Mouse (Mus musculus) urinary bladder, adult 18-20 months (tissue): ENCODE measurements at regions not wholly inside any gene's neighbourhood (a gene's known extent, or its start where the extent isn't known, plus 50 kb on each side); places are given as distances from the start of the nearest gene placed in this dataset.

Experiments
- DNase-seq, 2 experiments: peaks; one replicate each; pipeline ENCODE4 v3.0.0; 2022; ENCODE audit warnings: low spot score in 2 of 2, mixed read lengths in 2 of 2

DNA sequence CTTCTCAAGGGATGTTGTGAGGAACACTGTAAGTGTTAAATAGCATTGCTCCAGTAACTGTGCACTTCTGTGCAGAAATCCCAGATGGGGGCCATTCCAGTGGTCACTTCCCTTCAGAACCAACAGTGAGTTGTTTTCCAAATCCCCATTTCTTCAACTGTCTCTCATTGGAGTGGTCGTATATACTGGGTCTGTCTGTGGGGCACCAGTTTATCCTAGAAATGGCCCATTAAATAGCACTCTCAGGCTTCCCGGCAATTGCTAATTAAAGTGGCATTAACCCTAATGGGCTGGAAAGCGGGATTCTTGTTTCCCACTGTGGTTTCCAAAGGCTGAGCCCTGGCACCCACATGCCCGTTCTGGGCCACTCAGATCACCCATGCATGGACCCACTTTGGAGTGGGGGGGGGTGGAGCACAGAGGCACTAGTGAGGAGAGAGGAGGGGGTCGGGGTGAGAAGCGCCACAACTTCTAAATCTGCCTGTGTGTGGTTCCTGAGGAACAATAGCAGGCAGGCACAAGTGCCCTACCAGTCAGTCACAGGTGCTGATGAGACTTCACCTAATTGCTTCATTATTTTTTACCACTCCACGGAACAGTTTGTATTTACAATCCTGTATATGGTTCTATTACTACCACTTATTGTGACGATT, 78.1 kb downstream of the Fam204a start:
- DNase-seq, result no peak

DNA sequence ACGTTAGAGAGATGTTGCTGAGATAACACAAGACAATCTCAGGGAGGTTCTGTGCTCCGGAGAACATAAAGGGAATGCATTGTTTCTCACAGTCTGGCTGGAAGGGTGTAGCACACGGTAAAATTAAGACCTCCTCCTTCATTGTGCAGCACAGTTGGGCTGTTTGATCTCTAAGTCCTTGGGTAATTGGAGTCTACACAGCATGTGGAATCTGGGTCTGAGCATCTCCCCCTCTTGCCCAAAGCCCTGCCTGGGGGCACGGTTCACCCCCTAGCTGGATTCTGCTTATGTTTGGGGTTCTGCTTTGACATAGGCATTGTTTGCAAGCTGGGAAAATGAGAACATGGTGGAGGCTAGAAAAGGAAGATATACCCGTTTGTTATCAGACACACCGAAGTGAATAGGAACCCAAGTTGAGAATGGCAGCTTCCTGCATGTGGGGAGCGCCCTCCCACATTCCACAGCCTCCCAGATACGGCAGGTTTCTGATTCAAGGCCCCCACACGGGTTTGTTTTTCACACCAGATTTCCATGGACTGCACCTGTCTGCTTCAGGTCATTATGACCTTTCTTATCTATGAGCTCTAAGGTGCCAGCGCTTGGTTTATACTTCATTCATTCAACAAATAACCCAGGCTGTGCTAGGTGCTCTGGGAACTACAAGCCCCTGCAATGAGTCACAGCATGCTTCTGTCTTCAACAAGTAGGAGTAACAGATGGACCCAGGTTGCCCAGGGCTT, 79.9 kb downstream of the Fam204a start:
- no peak for DNase-seq

DNA sequence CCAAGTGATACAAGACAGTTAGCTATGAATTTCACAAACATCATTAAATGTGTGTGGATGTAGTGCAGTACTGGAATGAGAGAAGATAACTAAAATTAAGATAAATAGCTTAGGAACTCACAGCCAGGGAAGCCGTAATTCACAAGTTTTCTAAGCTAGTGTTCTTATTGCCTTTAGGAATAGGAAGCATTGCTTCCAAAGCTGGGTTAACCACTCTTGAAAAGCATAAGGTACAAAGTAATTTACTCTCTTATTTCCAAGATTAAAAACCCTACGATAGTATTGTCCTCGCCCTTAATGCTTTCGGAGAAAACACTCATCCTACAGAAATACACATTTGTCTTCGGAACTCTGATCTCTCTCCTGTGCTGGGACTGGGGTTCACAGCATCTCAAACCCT, 81.3 kb downstream of the Fam204a start:
- no peak for DNase-seq

DNA sequence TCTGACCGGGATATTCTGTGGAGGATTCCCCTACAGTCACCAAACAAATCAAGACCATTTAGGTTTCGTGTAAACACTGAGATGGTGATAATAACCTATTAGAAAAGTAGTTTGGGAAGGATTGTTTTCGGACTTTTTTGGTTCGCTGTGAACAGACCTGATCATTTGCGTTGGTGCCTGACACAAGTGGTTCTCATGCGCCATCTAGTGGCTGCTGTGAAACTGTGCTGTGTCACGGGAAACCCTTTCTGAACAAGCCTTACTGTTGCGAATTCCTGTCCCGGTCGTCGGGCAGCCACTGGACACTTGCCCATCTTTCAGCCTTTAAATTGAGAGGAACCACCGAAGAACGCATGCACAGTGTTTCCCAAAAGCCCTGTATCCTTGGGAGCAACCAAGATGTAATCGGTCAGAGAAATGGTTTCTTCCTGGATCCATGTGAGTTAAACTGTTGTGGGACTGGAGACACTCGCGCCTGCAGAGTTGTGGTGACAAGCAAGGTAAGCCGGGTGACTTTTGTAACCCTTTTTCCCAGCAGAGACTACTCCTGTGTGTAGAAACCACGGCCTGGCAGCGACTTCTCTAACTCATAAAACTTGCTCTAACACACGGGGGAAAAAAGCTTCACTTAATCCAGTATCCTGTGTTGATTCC, 82.0 kb downstream of the Fam204a start:
- peak; percentile 55 to 71 for DNase-seq

DNA sequence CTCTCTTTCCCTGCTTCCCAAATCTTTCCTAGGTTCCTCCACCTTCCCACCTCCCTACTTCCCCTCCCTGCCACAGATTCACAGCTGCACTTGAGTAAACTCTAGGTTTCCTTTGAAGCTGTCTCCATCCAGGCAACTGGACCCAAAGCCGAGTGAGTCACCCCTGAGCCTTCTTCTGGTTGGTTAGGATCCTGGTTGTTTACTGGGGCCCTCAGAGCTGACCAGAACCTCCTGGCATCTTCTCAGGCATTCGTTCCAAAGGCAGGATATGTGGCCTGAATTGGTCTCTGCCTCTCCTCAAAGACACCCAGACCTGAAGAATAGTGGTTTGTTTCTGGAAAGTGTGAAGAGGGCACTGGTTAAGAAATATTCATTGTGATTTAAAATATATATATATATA, 87.6 kb downstream of the Fam204a start:
- DNase-seq, result peak in 1 of 2 experiments; percentile 48

DNA sequence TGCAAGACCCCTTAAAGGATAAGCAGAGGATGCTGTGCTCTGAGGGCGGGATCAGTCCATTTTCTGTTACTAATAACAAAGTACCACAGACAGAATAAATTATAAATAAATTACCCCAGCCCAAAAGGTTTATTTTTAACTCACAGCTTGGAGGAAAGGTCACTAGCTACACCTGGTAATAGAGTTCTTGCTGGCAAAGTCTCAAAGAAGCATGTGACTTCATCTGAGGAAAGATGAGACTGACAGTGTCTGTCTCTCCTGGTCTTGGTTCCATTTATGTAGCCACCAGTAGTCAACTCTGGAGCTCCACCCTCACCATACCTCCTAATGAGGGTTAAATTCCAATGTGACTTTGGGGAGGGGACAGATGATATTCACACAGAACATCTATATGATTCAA, 90.0 kb downstream of the Fam204a start:
- no peak for DNase-seq

DNA sequence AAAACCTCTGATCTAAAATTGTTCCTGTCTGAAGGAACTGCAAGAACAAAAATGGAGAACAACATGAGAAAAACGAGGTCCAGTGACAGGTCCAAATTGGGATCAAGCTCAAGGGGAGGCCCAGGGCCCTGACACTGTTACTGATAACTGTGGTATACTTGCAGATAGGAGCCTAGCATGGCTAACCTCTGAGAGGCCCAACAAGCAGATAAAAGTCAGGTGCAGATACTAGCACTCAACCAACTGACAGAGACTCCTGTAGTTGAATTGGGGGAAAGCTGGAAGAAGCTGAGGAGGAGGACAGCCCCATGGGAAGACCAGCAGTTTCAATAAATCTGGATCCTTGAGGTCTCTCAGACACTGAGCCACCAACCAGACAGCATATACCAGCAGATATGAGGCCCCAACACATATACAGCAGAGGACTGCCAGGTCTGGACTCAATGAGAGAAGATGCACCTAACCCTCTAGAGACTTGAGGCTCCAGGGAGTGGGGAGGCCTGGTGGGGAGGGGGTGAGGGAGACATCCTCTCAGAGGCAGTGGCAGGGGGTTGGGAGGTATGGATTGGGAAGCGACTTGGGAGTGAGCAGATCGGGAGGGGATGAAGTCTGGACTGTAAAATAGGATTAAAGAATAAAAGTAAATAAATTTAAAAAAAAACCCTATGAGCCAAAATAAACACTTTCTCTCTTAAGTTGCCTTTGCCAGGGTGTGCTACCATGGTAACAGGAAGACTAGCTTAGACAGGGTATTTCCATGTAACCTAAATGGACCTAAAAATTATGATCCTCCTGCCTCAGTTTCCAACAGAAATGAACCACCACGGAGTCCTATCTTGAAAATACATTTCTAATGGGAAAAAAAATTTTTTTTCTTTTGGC, 91.8 kb downstream of the Fam204a start:
- DNase-seq, result no peak

DNA sequence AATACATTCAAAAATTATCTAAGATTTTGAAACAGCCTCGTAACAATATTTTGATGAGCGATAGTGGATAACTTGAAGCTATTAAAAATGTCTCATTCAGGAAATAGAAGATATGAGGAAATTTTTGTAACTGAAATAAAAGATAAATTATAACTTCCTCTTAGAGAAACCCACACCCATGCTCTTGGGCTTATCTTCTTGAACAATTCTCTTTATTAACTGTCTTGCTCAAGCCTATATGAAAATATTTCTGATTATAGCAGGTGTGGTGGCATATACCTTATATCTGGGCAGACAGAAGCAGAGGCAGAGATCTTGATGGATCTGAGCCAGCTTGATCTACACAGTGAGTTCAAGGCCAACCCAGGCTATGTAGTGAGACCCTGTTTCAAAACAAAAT, 96.9 kb downstream of the Fam204a start:
- no peak for DNase-seq

DNA sequence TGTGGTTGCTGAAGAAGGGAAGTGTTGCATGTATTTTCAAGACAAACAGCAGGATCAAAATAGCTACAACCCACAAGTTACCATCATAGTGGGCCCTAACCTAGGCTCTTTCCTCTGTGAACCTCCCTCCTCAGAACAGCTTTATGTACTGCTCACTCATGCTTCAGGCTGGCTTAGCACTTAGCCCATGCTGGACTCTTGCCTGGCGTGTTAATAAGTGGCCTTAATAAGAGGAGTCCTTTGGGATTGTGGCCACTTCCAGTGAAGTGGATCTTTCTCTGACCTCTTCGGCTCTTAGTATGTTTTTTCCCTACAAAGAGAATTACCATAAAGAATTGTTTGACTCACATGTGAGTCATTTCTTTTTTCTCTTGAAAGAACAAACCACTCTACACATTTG, 101.9 kb downstream of the Fam204a start:
- DNase-seq, result no peak

DNA sequence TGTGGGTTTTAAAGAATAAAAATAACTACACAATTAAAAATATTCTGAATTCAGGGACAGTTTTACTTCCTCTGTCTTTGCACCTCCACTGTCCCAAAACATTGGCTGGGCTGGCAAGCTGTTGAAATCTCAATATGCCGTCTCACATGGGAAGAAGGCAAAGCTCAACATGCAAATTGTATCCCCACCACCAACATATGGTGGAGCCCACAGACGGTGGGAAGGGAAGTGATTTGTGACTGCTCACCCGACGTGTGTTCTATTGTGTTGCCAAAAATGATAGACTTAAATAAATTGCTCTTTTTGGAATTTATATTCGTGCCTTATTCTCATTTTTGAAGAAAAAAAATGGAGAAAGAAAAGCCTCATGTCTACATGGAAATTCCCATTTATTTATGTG, 105.6 kb downstream of the Fam204a start:
- no peak for DNase-seq

DNA sequence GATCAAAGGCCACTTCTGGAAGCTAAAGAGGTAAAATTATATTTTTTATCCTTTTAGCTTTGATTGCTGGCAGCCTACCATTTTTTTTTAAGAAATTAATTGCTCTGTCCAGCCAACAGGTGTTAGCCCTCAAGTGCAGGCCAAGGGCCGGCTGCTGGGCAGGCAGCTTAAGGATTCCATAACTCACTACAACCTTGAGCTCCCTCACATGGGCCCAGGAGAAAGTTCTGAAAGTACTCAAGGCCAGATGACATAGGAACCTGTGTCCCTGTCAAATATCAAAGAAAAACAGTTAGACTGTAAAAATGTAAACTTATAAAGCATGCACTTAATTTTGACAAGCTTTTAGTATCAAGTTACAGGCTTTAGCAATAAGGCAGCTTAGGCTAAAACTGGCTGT, 107.5 kb downstream of the Fam204a start:
- DNase-seq, result no peak

DNA sequence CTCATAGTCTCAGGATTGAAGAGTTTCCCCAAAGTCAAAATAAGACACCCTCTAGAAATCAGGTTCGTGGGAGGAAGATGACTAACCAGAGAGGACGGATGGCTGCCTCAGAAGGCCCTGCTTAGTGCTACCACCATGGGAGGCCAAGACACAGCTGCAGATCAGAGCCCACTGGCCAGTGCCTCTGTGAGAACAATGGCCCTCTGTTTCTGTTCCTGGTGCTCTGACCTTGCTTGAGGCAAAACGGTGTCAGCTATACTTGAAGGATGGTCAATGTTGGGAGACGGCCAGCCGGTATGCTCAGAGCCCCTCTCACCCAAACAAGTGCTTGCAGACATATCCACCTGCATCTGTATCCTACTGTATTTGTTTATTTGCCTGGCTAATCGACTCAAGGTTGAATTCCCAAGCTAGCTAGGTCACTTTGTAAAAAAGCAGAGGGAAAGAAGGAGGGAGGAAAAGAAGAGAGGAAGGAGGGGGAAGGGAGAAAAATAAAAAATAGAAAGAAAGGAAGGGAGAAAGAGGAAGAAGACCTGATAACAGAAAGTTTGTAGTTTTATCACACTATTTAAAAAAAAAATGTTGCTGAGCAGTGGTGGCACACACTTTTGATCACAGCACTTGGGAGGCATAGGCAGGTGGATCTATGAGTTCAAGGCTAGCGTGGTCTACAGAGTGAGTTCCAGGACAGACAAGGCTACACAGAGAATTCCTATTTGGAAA, 112.7 kb downstream of the Fam204a start:
- DNase-seq, result no peak

DNA sequence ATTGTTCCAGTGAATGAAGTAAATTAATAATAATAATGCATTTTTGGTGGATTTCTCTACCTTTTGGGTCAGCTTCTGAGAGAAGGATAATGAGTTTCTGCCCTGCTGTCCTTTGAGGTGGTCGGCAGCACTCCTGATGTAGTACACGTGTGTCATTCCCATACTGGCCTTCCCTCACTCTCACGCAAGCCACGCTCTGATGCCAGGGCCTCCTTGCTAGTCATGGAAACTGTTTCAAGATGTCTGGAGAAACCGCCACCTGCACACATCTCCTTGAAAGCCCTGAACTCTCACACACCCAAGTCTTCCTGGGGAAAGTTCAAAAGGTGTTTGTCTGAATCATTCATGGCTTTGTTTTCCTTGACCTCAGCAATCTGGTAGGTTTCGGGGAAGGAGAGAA, 116.2 kb downstream of the Fam204a start:
- no peak for DNase-seq

DNA sequence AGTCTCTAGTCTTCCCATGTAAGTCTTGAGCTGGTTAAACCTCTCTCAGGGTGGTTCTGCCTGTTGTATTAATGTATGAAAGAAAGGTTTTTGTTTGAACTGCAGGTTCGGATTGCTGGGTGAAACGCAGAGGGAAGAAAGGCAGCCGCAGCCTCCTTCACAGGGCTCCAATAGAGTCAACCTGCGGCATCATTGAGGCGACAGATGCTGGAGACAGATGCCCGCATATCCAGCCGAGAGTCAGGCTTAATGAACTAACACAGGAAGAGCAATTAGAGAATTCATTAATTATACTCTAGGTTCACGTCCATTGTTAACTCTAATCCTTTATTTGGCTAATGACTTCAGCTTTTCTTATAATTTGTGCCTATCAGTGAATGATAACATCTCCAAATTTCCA, 117.0 kb downstream of the Fam204a start:
- no peak for DNase-seq

DNA sequence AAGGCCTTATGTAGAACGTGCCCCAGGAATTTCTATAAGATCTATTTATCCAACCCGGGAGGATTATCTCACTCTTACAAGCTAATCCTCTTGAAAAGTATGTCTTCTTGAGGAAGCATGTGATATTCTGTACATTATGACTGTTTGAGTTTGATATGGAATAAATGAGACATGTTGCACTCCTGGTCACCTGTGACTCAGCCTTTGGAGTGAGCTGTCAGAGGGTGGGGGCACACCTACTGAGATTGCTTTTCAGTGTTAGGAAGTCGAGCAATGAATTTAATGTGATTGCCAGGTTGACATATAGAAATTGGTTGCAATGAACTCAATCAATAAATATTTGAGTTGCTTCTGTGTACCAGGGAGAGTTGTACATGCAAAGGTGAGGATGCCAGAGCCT, 128.6 kb downstream of the Fam204a start:
- DNase-seq, result no peak

DNA sequence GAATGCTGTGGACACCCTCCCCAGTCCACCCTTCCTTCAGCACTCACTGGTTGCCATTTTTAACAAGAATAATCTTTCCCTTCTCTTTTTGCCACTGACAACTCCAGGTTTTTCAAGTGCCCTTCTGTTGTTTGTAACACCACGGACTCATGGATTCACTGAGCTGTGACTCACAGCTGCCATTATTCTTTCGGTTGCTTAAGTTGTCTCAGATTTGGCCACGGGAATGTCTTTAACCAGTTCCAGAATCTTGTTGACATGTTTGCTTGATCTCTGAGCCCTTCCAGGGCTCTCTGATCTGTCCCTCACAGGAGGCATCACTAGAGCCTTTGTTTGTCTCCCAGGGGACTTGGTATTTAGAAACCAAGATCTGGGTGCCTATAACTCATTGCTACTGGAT, 131.5 kb upstream of the Rab11fip2 start:
- DNase-seq, result no peak

DNA sequence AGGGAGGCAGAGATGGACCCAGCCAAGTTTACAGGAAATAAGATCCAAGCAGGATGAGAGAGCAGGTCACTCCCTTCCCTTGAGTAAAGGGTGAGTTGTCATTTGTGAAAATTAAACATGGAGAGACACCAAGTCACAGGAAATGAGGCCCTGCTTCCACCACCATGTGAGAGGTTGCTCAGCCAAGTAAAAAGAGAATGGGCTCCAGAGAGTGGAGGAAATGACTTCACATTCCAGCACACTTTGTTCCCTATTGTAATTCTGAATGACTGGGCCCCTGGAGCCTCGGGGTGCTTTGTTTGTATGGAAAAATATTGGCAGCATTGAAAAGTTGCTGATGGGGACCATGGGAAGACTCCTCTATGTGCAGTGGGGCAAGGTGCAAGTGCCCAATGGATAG, 129.9 kb upstream of the Rab11fip2 start:
- DNase-seq, result no peak

DNA sequence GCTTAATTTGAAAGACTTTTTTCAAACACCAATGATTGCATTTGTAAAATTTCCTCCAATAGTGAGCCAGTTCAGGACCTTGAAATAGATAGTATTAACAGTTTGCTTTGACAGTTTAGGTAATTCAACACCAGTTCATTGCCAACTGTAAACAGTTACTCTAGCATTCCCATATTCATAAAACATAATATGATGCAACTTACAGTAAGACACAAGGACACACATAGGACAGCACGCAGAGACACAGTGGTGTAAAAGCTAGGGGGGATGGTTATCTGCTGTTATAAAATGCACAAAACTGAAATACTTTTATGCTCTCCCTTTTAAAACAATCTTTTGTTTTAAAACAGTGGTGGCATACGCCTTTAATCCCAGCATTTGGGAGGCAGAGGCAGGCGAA, 122.7 kb upstream of the Rab11fip2 start:
- no peak for DNase-seq

DNA sequence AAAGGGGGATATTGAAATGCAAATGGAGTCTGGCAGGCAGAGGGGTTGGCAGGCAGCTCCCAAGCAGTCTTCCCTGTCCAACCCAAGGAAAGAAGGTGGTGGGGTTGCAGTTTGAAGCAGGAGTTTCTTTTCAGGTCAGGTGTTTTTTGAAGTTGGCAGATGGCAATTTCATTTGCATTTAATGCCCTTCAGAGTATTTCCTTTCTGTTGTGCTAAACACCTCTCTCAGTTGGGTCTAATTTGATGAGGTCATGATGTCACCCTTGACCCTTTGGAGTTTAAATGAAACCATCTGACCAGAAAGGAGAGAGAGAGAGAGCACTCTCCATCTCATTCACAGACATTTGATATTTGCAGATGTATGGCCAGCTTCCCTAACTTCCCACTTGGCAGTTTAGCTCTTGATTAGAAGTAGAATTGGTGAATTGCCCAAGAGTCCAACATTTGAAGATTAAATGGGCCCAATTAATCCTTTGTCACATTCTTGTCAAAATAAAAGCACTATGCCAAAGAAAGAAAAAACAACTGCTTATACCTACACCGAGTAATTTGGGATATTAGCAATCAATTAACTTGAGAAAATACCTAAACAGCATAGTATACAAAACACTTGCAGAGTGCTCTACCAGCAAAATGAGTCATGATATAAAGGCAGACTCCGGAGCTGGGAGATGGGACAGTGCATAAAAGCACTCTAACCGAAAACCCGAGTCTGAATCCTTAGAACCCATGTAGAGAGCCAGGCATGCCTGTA, 111.8 kb upstream of the Rab11fip2 start:
- no peak for DNase-seq

DNA sequence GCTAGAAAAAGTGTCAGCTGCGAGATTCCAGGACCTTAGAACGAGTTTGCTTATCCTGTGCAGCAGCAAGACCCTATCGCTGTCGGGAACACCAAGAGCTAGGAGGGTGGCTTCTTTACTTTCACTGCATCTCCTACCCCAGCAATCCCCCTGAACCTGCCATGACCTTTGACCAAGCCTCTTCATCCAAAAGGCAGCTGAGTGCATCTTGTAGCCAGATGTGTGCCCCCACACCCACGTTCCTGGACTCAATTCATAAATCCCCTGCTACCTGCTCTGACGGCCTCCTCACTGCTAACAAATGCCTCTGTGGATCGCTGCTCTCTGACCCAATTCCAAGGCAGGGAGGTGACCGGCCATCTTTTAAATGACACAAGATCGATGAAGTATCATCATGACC, 107.7 kb upstream of the Rab11fip2 start:
- DNase-seq, result no peak

DNA sequence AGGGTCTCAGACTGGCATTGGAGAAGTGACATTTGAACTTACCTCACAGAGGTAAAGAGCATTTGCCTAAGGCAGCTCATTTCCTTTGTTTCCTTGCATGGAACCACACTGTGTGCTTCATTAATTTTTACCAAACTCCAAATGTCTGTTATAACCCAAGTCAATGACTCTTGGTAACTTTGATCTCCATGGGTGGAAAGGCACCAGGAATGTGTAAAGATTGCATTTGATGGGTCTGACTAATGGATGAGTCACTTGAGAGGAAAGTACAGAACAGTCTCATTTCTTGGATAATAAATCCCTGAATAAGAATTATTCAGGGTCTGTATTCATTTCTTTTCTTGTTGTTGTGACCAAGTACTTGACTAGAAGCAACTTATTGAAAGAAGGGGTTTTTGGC, 97.3 kb upstream of the Rab11fip2 start:
- DNase-seq, result no peak
